8 mouse cellular contexts compared by ENCODE assay signal in the genomic region with DNA sequence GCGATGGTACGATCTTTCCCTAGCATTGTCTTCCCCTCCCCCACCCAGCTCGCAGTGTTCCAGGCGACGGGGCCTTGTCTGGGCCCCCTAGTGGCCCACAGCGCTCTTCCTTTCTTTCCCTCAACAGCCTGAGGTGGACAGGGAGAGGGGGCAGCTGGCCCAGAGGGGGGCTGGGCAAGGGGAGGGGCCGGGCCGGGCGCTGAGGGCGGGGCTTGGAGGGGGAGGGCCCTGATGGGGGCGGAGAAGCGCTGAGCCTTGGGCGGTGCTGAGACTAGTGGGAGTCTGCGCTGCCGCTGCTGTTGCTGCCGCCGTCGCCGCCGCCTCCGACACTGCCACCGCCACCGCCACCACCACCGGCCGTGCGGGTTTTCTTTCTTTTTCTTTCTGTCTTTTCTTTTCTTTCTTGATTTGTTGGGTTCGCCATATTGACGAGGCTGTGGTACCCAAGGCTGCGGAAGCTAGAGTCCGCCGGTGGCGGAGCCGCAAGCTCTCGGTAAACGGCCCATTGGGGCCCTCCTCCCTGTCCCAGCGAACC. TPM values are rescaled to one million over a fixed set of nuclear protein-coding genes. Genes with fewer than 3 reads are reported as not detected.
DNase-seq lines count a peak whose midpoint lies in the region; ATAC-seq lines count a peak whose summit lies in the region.

A gene (plus strand): TSS at position 258 of the 535 bp plus-strand sequence.

- intact Hi-C loops in left cerebral cortex, postnatal 36 days (cut with DNase I): loop anchor here (5.0 to 10.0 kb wide), 3 partner anchors 147 to 309 kb away; a partner anchor contains a TSS

- H3K4me2 ChIP-seq in hindbrain, embryonic 14.5 days (replicated peaks): peak within 1 kb of the TSS; percentile 60

- H3K9me3 ChIP-seq in hindbrain, embryonic 14.5 days (ENCODE audit: control insufficient read depth, low read length): no peaks in the 10 kb centered on the region

- 31% methylated on average over 26 of the region's 36 CpGs for WGBS in hindbrain, embryonic 14.5 days

- H3K27me3 ChIP-seq in hindbrain, embryonic 14.5 days (ENCODE audit: control insufficient read depth, insufficient read depth, low read length): no peaks in the 10 kb centered on the region

- peak; percentile 60 to 84 for DNase-seq in cerebellum, postnatal 4 days (ENCODE audit: low spot score in 2 of 2)
- no peak for DNase-seq in cerebellum, adult 11 months
- peak; percentile 83 for DNase-seq in gastrocnemius, adult 18-20 months (ENCODE audit: low spot score)
- DNase-seq in hindbrain, embryonic 14.5 days (ENCODE audit: low spot score): no peak
- no peak for DNase-seq in left cerebral cortex, postnatal 36 days (ENCODE audit: low spot score in 2 of 2)
- DNase-seq in spleen, postnatal 14 days (ENCODE audit: low spot score in 2 of 2): peak; percentile 60 to 77

- H3K4me1 ChIP-seq in brown adipose tissue, adult 24 weeks (ENCODE audit: control insufficient read depth, insufficient read depth, insufficient read length, low read length): no peaks in the 10 kb centered on the region; the same call in 1 of the 2 replicates
- no peaks in the 10 kb centered on the region for H3K4me1 ChIP-seq in hindbrain, embryonic 14.5 days (replicated peaks; ENCODE audit: control insufficient read depth, insufficient read depth, low read length)

- ATAC-seq in hindbrain, embryonic 14.5 days (ENCODE audit: low FRiP score): peak; percentile 91
- peak; percentile 82 for ATAC-seq in megakaryocyte-erythroid progenitor cell, adult 5-6 weeks (replicated peaks; ENCODE audit: low FRiP score, low TSS enrichment, poor library complexity, severe bottlenecking)

- peak within 1 kb of the TSS; percentile 79 for H3K9ac ChIP-seq in hindbrain, embryonic 14.5 days

- no peaks in the 10 kb centered on the region for H3K36me3 ChIP-seq in hindbrain, embryonic 14.5 days (replicated peaks; ENCODE audit: control insufficient read depth, insufficient read depth)

- H3K4me3 ChIP-seq in brown adipose tissue, adult 24 weeks (ENCODE audit: insufficient read depth, low read depth, low read length): peak within 1 kb of the TSS; percentile 99
- peak within 1 kb of the TSS; percentile 75 for H3K4me3 ChIP-seq in hindbrain, embryonic 14.5 days (replicated peaks; ENCODE audit: low read length)

- peak within 1 kb of the TSS; percentile 99 for H3K27ac ChIP-seq in brown adipose tissue, adult 24 weeks (replicated peaks; ENCODE audit: low read depth, low read length)
- peak within 1 kb of the TSS; percentile 95 for H3K27ac ChIP-seq in hindbrain, embryonic 14.5 days

RNA-seq across cellular contexts. Expression of the gene that starts here (rescaled TPM):
- polyA plus RNA-seq in brown adipose tissue, adult 24 weeks (2012; ENCODE audit: insufficient read depth, insufficient read length, missing spikeins): 40.4 and 46.2 TPM in 2 replicates
- total RNA-seq in gastrocnemius, adult 18-20 months (2021): 100 to 1,000 TPM; 129 to 157 TPM
- polyA plus RNA-seq in hindbrain, embryonic 14.5 days (2014; fragmentation: Nextera tagmentation; extraction: Ambion mirVana): 78.5 and 91.4 TPM in 2 replicates
- total RNA-seq in left cerebral cortex, postnatal 36 days (2021): 100 to 1,000 TPM; 242 to 245 TPM
- total RNA-seq in megakaryocyte-erythroid progenitor cell, adult 5-6 weeks (2014; fragmentation: Nextera tagmentation): 121 and 164 TPM in 2 replicates
- total RNA-seq in megakaryocyte-erythroid progenitor cell, adult 5-6 weeks (2017): 120 and 151 TPM in 2 replicates

Comparison
In these comparisons a context has a peak if more than half of its experiments do, and no peak if none do; other contexts are left out.
1. DNase-seq: peak in cerebellum, postnatal 4 days (2 of 2), gastrocnemius, adult 18-20 months (single experiment) and spleen, postnatal 14 days (2 of 2); none in cerebellum, adult 11 months (single experiment), hindbrain, embryonic 14.5 days (single experiment) and left cerebral cortex, postnatal 36 days (0 of 2).